Mouse (Mus musculus) cerebellum, adult 2 months (tissue): ENCODE measurements around the gene Exoc3l2. TPM values are rescaled to one million over a fixed set of nuclear protein-coding genes. Genes with fewer than 3 reads are reported as not detected.

Source experiments
- DNase-seq, 2 experiments: peaks; one replicate each; pipeline ENCODE4 v3.0.0; 2021
- H3K27ac ChIP-seq: fragments of 200-500 bp; 2 replicates; pipeline ENCODE4 v1.5.1; 2012; ENCODE audit warnings: low read length, control low read depth, inconsistent platforms; ENCODE audit not compliant: insufficient read depth
- H3K27me3 ChIP-seq: fragments of 200-500 bp; 2 replicates; pipeline ENCODE4 v1.6.1; 2012; ENCODE audit warnings: inconsistent platforms, mild to moderate bottlenecking, low read length, moderate library complexity; ENCODE audit not compliant: control insufficient read depth, insufficient read depth
- H3K4me1 ChIP-seq: fragments of 200-500 bp; 2 replicates; pipeline ENCODE4 v1.6.1; 2011; ENCODE audit warnings: low read length; ENCODE audit not compliant: control insufficient read depth, insufficient read depth
- H3K4me3 ChIP-seq: fragments of 200-500 bp; replicated peaks from 2 replicates; pipeline ENCODE3; 2011; ENCODE audit warnings: mild to moderate bottlenecking, low read depth, low read length, control low read depth; ENCODE audit not compliant: insufficient read depth
- CTCF ChIP-seq: fragments of 200-500 bp; IDR thresholded peaks from 2 replicates; pipeline ENCODE4 v1.5.1; 2011; ENCODE audit warnings: low read depth, mild to moderate bottlenecking, control low read depth, low read length, moderate library complexity, borderline replicate concordance; ENCODE audit not compliant: insufficient read depth
- POLR2A ChIP-seq: fragments of 200-500 bp; IDR thresholded peaks from 2 replicates; pipeline ENCODE4 v1.6.1; 2011; ENCODE audit warnings: low read length, control low read depth, borderline replicate concordance; ENCODE audit not compliant: insufficient read depth
- WGBS: fragments of 180-500 bp; shearing (Covaris S2); methylation state at CpG from one replicate; pipeline ENCODE4 v1.1.7; 2018; 5-methylcytosine and 5-hydroxymethylcytosine counted together
- polyA plus RNA-seq: library from polyadenylated mRNA; depleted of rRNA; stranded (reverse); fragments of >200 nt; gene quantifications from 2 replicates; pipeline ENCODE4 v1.2.3, GENCODE M21; 2012

Exoc3l2 gene
- polyA plus RNA-seq, 1 experiment = 0.21 TPM

DNA sequence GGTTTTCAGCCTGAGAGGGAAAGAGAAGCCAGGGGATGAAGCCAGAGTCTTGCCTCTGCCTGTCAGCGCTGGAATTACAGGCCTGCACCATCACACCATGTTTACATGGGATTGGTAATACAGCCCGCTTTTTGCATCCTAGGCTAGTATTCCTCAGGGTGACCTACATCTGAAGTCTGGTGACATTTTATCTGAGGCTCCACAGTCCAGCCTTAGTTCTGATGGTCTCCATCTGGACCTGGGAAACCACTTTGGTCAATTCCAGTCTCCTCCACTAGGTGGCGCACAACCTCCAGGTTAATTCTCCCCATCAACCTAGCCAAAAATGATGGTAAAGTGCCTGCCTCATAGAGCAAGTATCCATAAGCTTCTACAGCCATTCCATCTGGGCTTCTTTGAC lies 19.8 kb upstream of the Exoc3l2 start:
- DNase-seq = peak; percentile 81 to 92
- 36% methylated on average over 3 of the region's 3 CpGs for WGBS
- TF ChIP-seq POLR2A (no peak), CTCF (peak; percentile 86)
- H3K27me3 ChIP-seq = no peaks in the 10 kb centered on the region
- H3K27ac ChIP-seq = no peak overlapping the region
- no peak overlapping the region for H3K4me3 ChIP-seq
- peaks cover 4% of the 10 kb centered on the region for H3K4me1 ChIP-seq

DNA sequence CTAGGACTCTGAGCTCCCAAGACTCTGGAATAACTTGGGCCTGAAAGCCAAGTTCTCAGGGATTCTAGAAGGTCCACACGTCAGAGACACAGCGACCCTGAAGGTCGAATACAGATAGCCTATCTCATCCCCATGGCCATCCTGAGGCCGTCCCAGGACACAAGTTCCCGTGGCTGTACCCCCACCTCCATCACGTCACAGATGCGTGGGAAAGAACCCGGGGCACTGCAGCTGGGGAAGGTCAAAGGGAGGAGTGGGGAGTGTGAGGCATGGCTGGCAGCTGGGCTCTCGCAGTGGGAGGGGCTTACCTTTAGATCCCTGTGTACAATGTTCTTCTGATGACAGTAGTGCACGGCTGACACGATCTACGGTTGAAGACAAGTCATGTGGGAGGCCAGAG lies 18.3 kb upstream of the Exoc3l2 start:
- TF ChIP-seq CTCF (no peak), POLR2A (no peak)
- H3K27ac ChIP-seq = no peak overlapping the region
- H3K4me3 ChIP-seq = no peak overlapping the region
- WGBS = 84% methylated on average over 12 of the region's 12 CpGs
- no peak for DNase-seq
- peaks cover 4% of the 10 kb centered on the region for H3K4me1 ChIP-seq
- no peaks in the 10 kb centered on the region for H3K27me3 ChIP-seq

DNA sequence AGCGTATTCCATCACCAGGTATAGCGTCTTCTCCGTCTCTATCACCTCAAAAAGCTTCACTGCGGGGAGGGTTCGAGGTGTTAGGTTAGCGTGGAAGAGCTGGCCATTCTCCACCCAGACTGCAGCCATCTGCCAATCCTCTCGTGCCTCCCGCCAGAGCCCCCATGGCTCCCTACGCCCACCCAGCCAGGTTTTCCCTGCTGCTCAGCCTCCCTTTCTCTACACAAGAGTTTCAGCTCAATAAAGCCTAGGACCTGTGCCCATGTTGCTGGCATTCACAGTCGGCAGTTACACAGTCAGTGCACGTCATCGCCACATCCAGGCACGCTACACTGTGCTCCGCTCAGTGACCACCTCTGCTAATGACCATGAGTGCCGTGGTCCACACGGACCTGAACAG lies 15.4 kb upstream of the Exoc3l2 start:
- Histone ChIP-seq H3K4me3 (no peak overlapping the region), H3K27me3 (no peaks in the 10 kb centered on the region), H3K27ac (no peak overlapping the region), H3K4me1 (peaks cover 4% of the 10 kb centered on the region)
- no peak for TF ChIP-seq POLR2A
- TF ChIP-seq CTCF = no peak
- peak; percentile 69 to 78 for DNase-seq
- 21% methylated on average over 16 of the region's 16 CpGs for WGBS

DNA sequence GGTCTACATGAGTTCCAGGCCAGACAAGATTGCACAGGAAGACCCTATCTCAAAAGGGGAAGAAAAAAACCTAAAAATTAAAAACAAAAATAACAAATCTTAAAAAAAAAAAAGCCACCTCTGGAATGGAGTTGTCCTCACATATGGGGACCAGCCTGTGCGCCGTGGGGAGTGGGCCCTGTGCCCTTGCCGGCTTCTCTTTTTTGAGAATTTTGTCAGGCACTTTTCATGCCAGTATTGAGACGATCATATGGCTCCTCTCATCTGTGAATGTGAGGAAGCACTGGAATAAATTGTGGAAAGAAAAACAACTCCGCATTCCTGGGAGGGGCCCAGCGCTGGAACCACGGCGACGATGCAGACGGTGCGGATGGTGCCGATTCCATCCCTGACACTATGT lies 14.0 kb upstream of the Exoc3l2 start:
- H3K27ac ChIP-seq = no peak overlapping the region
- TF ChIP-seq POLR2A (no peak), CTCF (no peak)
- H3K4me1 ChIP-seq = peaks cover 4% of the 10 kb centered on the region
- H3K4me3 ChIP-seq = no peak overlapping the region
- 72% methylated on average over 12 of the region's 12 CpGs for WGBS
- H3K27me3 ChIP-seq = no peaks in the 10 kb centered on the region
- no peak for DNase-seq

DNA sequence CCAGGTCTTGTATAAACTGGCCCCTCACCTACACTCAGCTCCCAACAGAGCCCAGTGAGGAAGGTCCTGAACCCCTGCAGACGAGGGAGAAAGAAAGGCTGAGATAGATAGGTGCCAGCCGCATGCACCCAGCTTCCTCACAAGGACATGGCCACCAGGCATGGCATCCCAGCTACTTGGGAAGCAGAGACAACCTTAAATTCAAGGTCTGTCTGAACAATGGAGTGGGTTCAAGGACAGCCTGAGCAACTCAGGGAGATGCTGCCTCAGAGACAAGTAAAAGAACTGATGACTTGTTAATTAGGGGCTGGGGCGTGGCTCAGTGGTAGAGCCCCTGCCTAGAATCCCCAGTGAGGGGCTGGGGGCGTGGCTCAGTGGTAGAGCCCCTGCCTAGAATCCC lies 7.9 kb upstream of the Exoc3l2 start:
- no peak for DNase-seq
- no peak overlapping the region for H3K4me3 ChIP-seq
- H3K4me1 ChIP-seq = peaks cover 15% of the 10 kb centered on the region
- no peaks in the 10 kb centered on the region for H3K27me3 ChIP-seq
- WGBS = 98% methylated on average over 4 of the region's 4 CpGs
- H3K27ac ChIP-seq = no peak overlapping the region
- TF ChIP-seq POLR2A = no peak
- TF ChIP-seq CTCF = no peak

DNA sequence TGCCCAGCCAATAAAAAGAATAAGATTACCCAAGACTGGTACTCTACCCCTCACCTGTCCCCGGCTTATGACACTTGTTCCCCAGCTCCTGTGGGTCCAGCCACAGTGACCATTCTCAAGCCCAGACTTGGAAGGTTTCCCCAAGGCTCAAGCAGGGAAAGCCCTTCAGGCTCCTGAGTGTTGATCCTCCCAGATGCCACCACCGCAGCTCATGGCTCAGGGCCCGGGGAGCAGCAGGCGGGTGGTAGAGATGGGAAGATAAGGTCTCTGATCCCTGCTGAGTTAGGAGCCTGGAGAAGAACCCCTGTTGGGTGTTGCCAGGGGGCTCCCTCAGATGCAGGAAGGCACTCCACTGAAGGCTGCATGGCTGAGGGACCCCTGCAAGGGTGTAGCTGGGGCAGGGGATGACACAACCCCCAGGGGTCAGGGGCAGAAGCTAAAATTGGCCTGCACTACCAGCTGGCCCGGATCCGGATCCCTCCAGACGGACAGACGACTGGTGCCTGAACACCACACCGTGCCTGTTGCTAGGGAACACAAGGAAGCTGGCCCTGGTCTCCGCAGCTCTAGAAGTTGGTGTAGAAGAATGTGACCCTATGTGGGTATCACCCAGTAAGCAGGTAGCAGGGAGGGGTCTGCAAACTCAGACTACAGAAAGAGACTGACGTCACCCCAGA lies 7.2 kb upstream of the Exoc3l2 start:
- 5% methylated on average over 11 of the region's 11 CpGs for WGBS
- H3K27me3 ChIP-seq = no peaks in the 10 kb centered on the region
- no peak overlapping the region for H3K4me3 ChIP-seq
- peaks cover 15% of the 10 kb centered on the region for H3K4me1 ChIP-seq
- TF ChIP-seq POLR2A (no peak), CTCF (no peak)
- no peak overlapping the region for H3K27ac ChIP-seq
- peak; percentile 34 to 41 for DNase-seq

DNA sequence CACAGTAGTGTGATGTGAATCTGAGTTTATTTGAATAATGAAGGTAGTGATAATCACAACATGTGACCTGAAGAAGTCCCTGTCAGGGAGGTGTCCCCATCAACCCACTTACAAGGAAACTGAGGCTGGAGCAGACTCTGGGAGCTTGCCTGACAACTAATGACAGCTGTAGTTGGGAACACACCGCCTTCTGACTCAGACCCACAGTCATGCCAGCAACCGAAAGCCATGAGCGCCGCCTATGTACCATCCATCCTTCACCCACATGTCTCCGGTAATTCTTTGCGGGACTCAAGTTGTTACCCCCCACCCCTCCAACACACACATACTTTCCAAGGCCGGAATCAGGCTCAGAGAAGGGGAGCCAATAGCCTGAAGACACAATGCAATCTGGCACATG lies 6.5 kb upstream of the Exoc3l2 start:
- Histone ChIP-seq H3K27ac (no peak overlapping the region), H3K4me3 (peak overlapping the region; percentile 15), H3K4me1 (peaks cover 15% of the 10 kb centered on the region), H3K27me3 (no peaks in the 10 kb centered on the region)
- DNase-seq = no peak
- TF ChIP-seq POLR2A (no peak), CTCF (no peak)
- 67% methylated on average over 7 of the region's 7 CpGs for WGBS

DNA sequence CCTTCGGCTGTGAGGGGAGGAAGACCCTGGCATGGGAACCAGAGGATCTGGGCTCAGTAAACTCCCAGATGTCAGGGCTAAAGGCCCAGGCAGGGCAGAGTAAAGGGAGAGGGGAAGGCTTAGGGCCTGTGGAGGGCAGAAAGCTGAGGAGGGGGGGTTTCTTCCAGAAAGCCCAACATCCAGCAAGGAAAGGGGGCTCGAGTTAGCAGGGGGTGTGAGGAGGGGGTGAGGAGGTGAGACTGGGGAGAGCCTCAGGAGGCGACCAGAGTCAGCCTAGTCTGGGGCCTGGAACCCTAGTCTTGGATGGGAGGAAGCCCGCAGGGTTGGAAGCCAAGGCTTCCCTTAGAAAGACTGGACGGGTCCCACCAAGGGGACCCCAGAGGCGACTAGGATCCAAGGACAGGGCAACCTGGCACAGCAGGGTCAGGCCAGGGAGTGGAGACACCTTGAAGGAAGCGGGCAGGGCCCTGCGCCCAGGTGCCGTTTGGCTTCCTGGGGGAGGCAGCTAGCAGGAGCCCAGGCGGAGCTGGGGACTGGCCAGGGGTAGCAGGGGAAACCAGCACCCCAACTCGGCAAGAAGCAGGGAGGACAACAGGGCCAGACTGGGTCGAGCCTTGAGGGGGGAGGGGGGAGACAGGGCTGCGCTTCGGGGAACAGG lies 5.6 kb upstream of the Exoc3l2 start:
- peak overlapping the region; percentile 100 for H3K4me3 ChIP-seq
- H3K27me3 ChIP-seq = no peaks in the 10 kb centered on the region
- H3K27ac ChIP-seq = no peak overlapping the region
- peaks cover 15% of the 10 kb centered on the region for H3K4me1 ChIP-seq
- DNase-seq = peak in 1 of 2 experiments; percentile 36
- 3% methylated on average over 14 of the region's 14 CpGs for WGBS
- TF ChIP-seq CTCF (no peak), POLR2A (no peak)
